In genomic region chr6:89339447-89339846, GRCm38 (mm10) we compare ENCODE assay signal across 7 mouse cellular contexts. TPM values are rescaled to one million over a fixed set of nuclear protein-coding genes. Genes with fewer than 3 reads are reported as not detected.
DNase-seq lines count a peak whose midpoint lies in the region; ATAC-seq lines count a peak whose summit lies in the region.

No protein-coding gene starts in this region.

- intact Hi-C loops in left cerebral cortex, postnatal 10 days (cut with DNase I), result no loop called here

- DNase-seq in left cerebral cortex, postnatal 10 days (ENCODE audit: extremely low spot score in 1 of 2, low spot score in 2 of 2), result peak; percentile 62 to 67
- DNase-seq in left cerebral cortex, adult 8-10 months (ENCODE audit: low spot score in 2 of 2), result no peak
- DNase-seq in adrenal gland, postnatal 14 days, result peak; percentile 88
- no peak for DNase-seq in thymus, postnatal 10 days (ENCODE audit: low spot score in 2 of 2)
- no peak for DNase-seq in thymus, postnatal 0 days (ENCODE audit: low spot score)

- peaks cover 45% of the 10 kb centered on the region for H3K4me1 ChIP-seq in heart, embryonic 12.5 days (replicated peaks)
- peaks cover 10% of the 10 kb centered on the region for H3K4me1 ChIP-seq in lung, embryonic 16.5 days (replicated peaks; ENCODE audit: control insufficient read depth, insufficient read depth, low read length)

- peak overlapping the region; percentile 65 for H3K27ac ChIP-seq in heart, embryonic 12.5 days (ENCODE audit: poor library complexity, severe bottlenecking)
- H3K27ac ChIP-seq in lung, embryonic 16.5 days (ENCODE audit: low read length), result no peak overlapping the region

- H3K36me3 ChIP-seq in heart, embryonic 12.5 days, result peaks cover 74% of the 10 kb centered on the region
- H3K36me3 ChIP-seq in lung, embryonic 16.5 days (ENCODE audit: control insufficient read depth, insufficient read depth, low read length), result peaks cover 55% of the 10 kb centered on the region

- no peaks in the 10 kb centered on the region for H3K9me3 ChIP-seq in heart, embryonic 12.5 days (replicated peaks)
- H3K9me3 ChIP-seq in lung, embryonic 16.5 days (ENCODE audit: control insufficient read depth, low read length), result no peaks in the 10 kb centered on the region

- H3K9ac ChIP-seq in heart, embryonic 12.5 days, result no peak overlapping the region
- no peak overlapping the region for H3K9ac ChIP-seq in lung, embryonic 16.5 days (ENCODE audit: low read length)

- 75% methylated on average over 2 of the region's 2 CpGs for WGBS in heart, embryonic 12.5 days
- WGBS in lung, embryonic 16.5 days, result 73% methylated on average over 2 of the region's 2 CpGs

- peak; percentile 56 for ATAC-seq in heart, embryonic 12.5 days (ENCODE audit: insufficient number of reproducible peaks, low FRiP score)
- ATAC-seq in lung, embryonic 16.5 days (ENCODE audit: low read depth), result peak; percentile 72

- H3K4me3 ChIP-seq in heart, embryonic 12.5 days, result no peak overlapping the region
- H3K4me3 ChIP-seq in lung, embryonic 16.5 days (ENCODE audit: low read length), result no peak overlapping the region

- no peak overlapping the region for H3K4me2 ChIP-seq in heart, embryonic 12.5 days
- H3K4me2 ChIP-seq in lung, embryonic 16.5 days (ENCODE audit: low read depth, low read length), result no peak overlapping the region

- H3K27me3 ChIP-seq in heart, embryonic 12.5 days (replicated peaks), result no peaks in the 10 kb centered on the region
- no peaks in the 10 kb centered on the region for H3K27me3 ChIP-seq in lung, embryonic 16.5 days (ENCODE audit: control insufficient read depth, insufficient read depth, low read depth, low read length)

RNA-seq across cellular contexts. Expression of gene Plxna1, which starts 23.0 kb away (rescaled TPM):
- total RNA-seq in left cerebral cortex, postnatal 10 days (2021), result 100 to 1,000 TPM; 145 to 150 TPM
- total RNA-seq in left cerebral cortex, adult 8-10 months (2022), result 10 to 100 TPM; 49.7 to 53.1 (median 51.4) TPM
- total RNA-seq in adrenal gland, postnatal 14 days (2021), result 60.2 and 68.8 TPM in 2 replicates
- polyA plus RNA-seq in heart, embryonic 12.5 days (2016; fragmentation: Nextera tagmentation; extraction: Ambion mirVana), result 13.4 and 17.3 TPM in 2 replicates
- polyA plus RNA-seq in lung, embryonic 16.5 days (2015; fragmentation: Nextera tagmentation; extraction: Ambion mirVana), result 8.7 and 10.4 TPM in 2 replicates
- polyA plus RNA-seq in thymus, postnatal 0 days (2015; fragmentation: Nextera tagmentation; extraction: Ambion mirVana), result 9.8 and 11.1 TPM in 2 replicates

Comparison
In these comparisons a context has a peak if more than half of its experiments do, and no peak if none do; other contexts are left out.
1. DNase-seq: peak in left cerebral cortex, postnatal 10 days (2 of 2) and adrenal gland, postnatal 14 days (single experiment); none in left cerebral cortex, adult 8-10 months (0 of 2), thymus, postnatal 10 days (0 of 2) and thymus, postnatal 0 days (single experiment).